Mouse (Mus musculus) limb, embryonic 12.5 days (tissue): ENCODE data around the gene Gimap8. TPM values are rescaled to one million over a fixed set of nuclear protein-coding genes. Genes with fewer than 3 reads are reported as not detected.

Experiments
- ATAC-seq: fragments of 200-750 bp; cut with Nextera tagmentation; 2 replicates; pipeline ENCODE4 v1.8.0; 2017; ENCODE audit warnings: low read depth, moderate TSS enrichment; ENCODE audit not compliant: insufficient number of reproducible peaks, insufficient read depth, low FRiP score, low TSS enrichment
- H3K27ac ChIP-seq: fragments of 300-500 bp; sonication (generic); 2 replicates; pipeline ENCODE4 v1.5.1; 2016; ENCODE audit warnings: mild to moderate bottlenecking, moderate library complexity
- H3K27me3 ChIP-seq: fragments of 300-500 bp; sonication (generic); 2 replicates; pipeline ENCODE4 v1.6.1; 2016; ENCODE audit warnings: mild to moderate bottlenecking, moderate library complexity
- H3K36me3 ChIP-seq: fragments of 300-500 bp; sonication (generic); 2 replicates; pipeline ENCODE4 v1.6.1; 2016; ENCODE audit warnings: mild to moderate bottlenecking, moderate library complexity
- H3K4me1 ChIP-seq: fragments of 300-500 bp; sonication (generic); replicated peaks from 2 replicates; pipeline ENCODE4 v1.6.1; 2016
- H3K4me2 ChIP-seq: fragments of 300-500 bp; sonication (generic); 2 replicates; pipeline ENCODE4 v1.6.1; 2016; ENCODE audit warnings: mild to moderate bottlenecking, moderate library complexity
- H3K4me3 ChIP-seq: fragments of 300-500 bp; sonication (generic); replicated peaks from 2 replicates; pipeline ENCODE4 v1.5.1; 2016; ENCODE audit warnings: mild to moderate bottlenecking
- H3K9ac ChIP-seq: fragments of 300-500 bp; sonication (generic); replicated peaks from 2 replicates; pipeline ENCODE4 v1.6.1; 2016; ENCODE audit warnings: mild to moderate bottlenecking, moderate library complexity
- H3K9me3 ChIP-seq: fragments of 300-500 bp; sonication (generic); 2 replicates; pipeline ENCODE4 v1.6.1; 2016; ENCODE audit warnings: mild to moderate bottlenecking, moderate library complexity
- WGBS: fragments of 180-500 bp; shearing (Covaris S2); methylation state at CpG from one replicate; pipeline ENCODE4 v1.1.7; 2016; 5-methylcytosine and 5-hydroxymethylcytosine counted together
- polyA plus RNA-seq: library from polyadenylated mRNA; unstranded; fragments of >200 nt; fragmentation: Nextera tagmentation; extraction: Ambion mirVana; gene quantifications from 2 replicates; pipeline ENCODE4 v1.2.1, GENCODE M21; 2016

The Gimap8 gene
- polyA plus RNA-seq, 1 experiment from 2014 or later, result 0.66 TPM

- Histone ChIP-seq H3K9me3 (no peaks in the 10 kb centered on the region), H3K27me3 (peaks cover 34% of the 10 kb centered on the region), H3K4me2 (no peak overlapping the region), H3K4me1 (peaks cover 13% of the 10 kb centered on the region; the same call in 1 of the 2 replicates), H3K27ac (no peak overlapping the region), H3K9ac (no peak overlapping the region), H3K4me3 (no peak overlapping the region), H3K36me3 (peaks cover 31% of the 10 kb centered on the region)
- 22% methylated on average over 1 of the region's 1 CpGs for WGBS
- no peak for ATAC-seq
Observed at GRCm38 (mm10) chr6:48623460-48623859, 23.6 kb upstream of the Gimap8 start.

GRCm38 (mm10) chr6:48626464-48626863 is 20.6 kb upstream of the Gimap8 start, which contains the start of gene AI854703:
TSS of gene AI854703 (plus strand) at chr6:48626764.
- H3K9me3 ChIP-seq, result no peaks in the 10 kb centered on the region
- no peak within 1 kb of the TSS for H3K27ac ChIP-seq
- 37% methylated on average over 8 of the region's 8 CpGs for WGBS
- H3K4me1 ChIP-seq, result peaks cover 23% of the 10 kb centered on the region
- ATAC-seq, result no peak
- H3K36me3 ChIP-seq, result peaks cover 5% of the 10 kb centered on the region; the same call in 1 of the 2 replicates
- peak within 1 kb of the TSS; percentile 49 for H3K4me3 ChIP-seq
- H3K27me3 ChIP-seq, result peaks cover 64% of the 10 kb centered on the region
- H3K9ac ChIP-seq, result peak within 1 kb of the TSS; percentile 60
- H3K4me2 ChIP-seq, result peak within 1 kb of the TSS; percentile 86

- WGBS, result under 1% methylated on average over 32 of the region's 32 CpGs
- peaks cover 65% of the 10 kb centered on the region for H3K27me3 ChIP-seq
- H3K4me2 ChIP-seq, result peak overlapping the region; percentile 86
- peak overlapping the region; percentile 60 for H3K9ac ChIP-seq
- H3K36me3 ChIP-seq, result no peaks in the 10 kb centered on the region
- no peak overlapping the region for H3K27ac ChIP-seq
- no peaks in the 10 kb centered on the region for H3K9me3 ChIP-seq
- H3K4me3 ChIP-seq, result peak overlapping the region; percentile 49
- H3K4me1 ChIP-seq, result peaks cover 23% of the 10 kb centered on the region
- no peak for ATAC-seq
Observed at GRCm38 (mm10) chr6:48626984-48627383, 20.1 kb upstream of the Gimap8 start.

- no peaks in the 10 kb centered on the region for H3K36me3 ChIP-seq
- peak overlapping the region; percentile 49 for H3K4me3 ChIP-seq
- WGBS, result 4% methylated on average over 7 of the region's 7 CpGs
- no peaks in the 10 kb centered on the region for H3K9me3 ChIP-seq
- no peak for ATAC-seq
- no peak overlapping the region for H3K27ac ChIP-seq
- H3K4me1 ChIP-seq, result peaks cover 23% of the 10 kb centered on the region
- H3K9ac ChIP-seq, result peak overlapping the region; percentile 60
- peaks cover 65% of the 10 kb centered on the region for H3K27me3 ChIP-seq
- peak overlapping the region; percentile 86 for H3K4me2 ChIP-seq
Observed at GRCm38 (mm10) chr6:48627511-48627924, 19.5 kb upstream of the Gimap8 start.

- Histone ChIP-seq H3K4me1 (peaks cover 23% of the 10 kb centered on the region), H3K4me3 (no peak overlapping the region)
- ATAC-seq, result no peak
Observed at GRCm38 (mm10) chr6:48628377-48628776, 18.7 kb upstream of the Gimap8 start.

GRCm38 (mm10) chr6:48628808-48629660 is 18.0 kb upstream of the Gimap8 start:
- H3K9me3 ChIP-seq, result no peaks in the 10 kb centered on the region
- H3K4me1 ChIP-seq, result peaks cover 23% of the 10 kb centered on the region
- peak overlapping the region; percentile 50 for H3K4me3 ChIP-seq
- H3K4me2 ChIP-seq, result peak overlapping the region; percentile 86
- ATAC-seq, result no peak
- H3K9ac ChIP-seq, result peak overlapping the region; percentile 55
- H3K36me3 ChIP-seq, result no peaks in the 10 kb centered on the region
- no peak overlapping the region for H3K27ac ChIP-seq
- H3K27me3 ChIP-seq, result peaks cover 65% of the 10 kb centered on the region
- 13% methylated on average over 54 of the region's 54 CpGs for WGBS

More at GRCm38 (mm10) chr6:48628377-48628776, 18.7 kb upstream of the Gimap8 start:
- H3K27me3 ChIP-seq, result peaks cover 65% of the 10 kb centered on the region
- 84% methylated on average over 3 of the region's 3 CpGs for WGBS
- no peak overlapping the region for H3K9ac ChIP-seq
- H3K4me2 ChIP-seq, result no peak overlapping the region
- no peaks in the 10 kb centered on the region for H3K36me3 ChIP-seq
- H3K9me3 ChIP-seq, result no peaks in the 10 kb centered on the region
- H3K27ac ChIP-seq, result no peak overlapping the region

- H3K36me3 ChIP-seq, result no peaks in the 10 kb centered on the region
- H3K4me3 ChIP-seq, result peak overlapping the region; percentile 50
- WGBS, result 20% methylated on average over 13 of the region's 13 CpGs
- peak overlapping the region; percentile 55 for H3K9ac ChIP-seq
- H3K4me2 ChIP-seq, result peak overlapping the region; percentile 86
- no peaks in the 10 kb centered on the region for H3K9me3 ChIP-seq
- no peak overlapping the region for H3K27ac ChIP-seq
- ATAC-seq, result no peak
- H3K4me1 ChIP-seq, result peaks cover 23% of the 10 kb centered on the region
- peaks cover 65% of the 10 kb centered on the region for H3K27me3 ChIP-seq
Observed at GRCm38 (mm10) chr6:48629661-48630034, 17.4 kb upstream of the Gimap8 start.

- peaks cover 23% of the 10 kb centered on the region for H3K4me1 ChIP-seq
- H3K4me2 ChIP-seq, result no peak overlapping the region
- H3K27me3 ChIP-seq, result peaks cover 55% of the 10 kb centered on the region
- no peak overlapping the region for H3K27ac ChIP-seq
- no peaks in the 10 kb centered on the region for H3K9me3 ChIP-seq
- WGBS, result 82% methylated on average over 8 of the region's 8 CpGs
- no peak overlapping the region for H3K4me3 ChIP-seq
- no peak overlapping the region for H3K9ac ChIP-seq
- H3K36me3 ChIP-seq, result no peaks in the 10 kb centered on the region
- ATAC-seq, result no peak
Observed at GRCm38 (mm10) chr6:48630831-48631230, 16.2 kb upstream of the Gimap8 start.

GRCm38 (mm10) chr6:48635105-48635504 is 11.9 kb upstream of the Gimap8 start:
- WGBS, result 78% methylated on average over 2 of the region's 2 CpGs
- no peak for ATAC-seq
- Histone ChIP-seq H3K4me2 (no peak overlapping the region), H3K4me1 (no peaks in the 10 kb centered on the region), H3K4me3 (no peak overlapping the region), H3K36me3 (no peaks in the 10 kb centered on the region), H3K9me3 (no peaks in the 10 kb centered on the region), H3K27me3 (peaks cover 14% of the 10 kb centered on the region), H3K27ac (no peak overlapping the region), H3K9ac (no peak overlapping the region)

GRCm38 (mm10) chr6:48636515-48636914 is 10.5 kb upstream of the Gimap8 start:
- H3K4me1 ChIP-seq, result 0 out of 2 replicates have a peak, but pooled peaks cover 3% of the 10 kb centered on the region
- H3K27me3 ChIP-seq, result no peaks in the 10 kb centered on the region
- no peak overlapping the region for H3K9ac ChIP-seq
- 66% methylated on average over 6 of the region's 6 CpGs for WGBS
- H3K4me2 ChIP-seq, result no peak overlapping the region
- H3K27ac ChIP-seq, result no peak overlapping the region
- no peaks in the 10 kb centered on the region for H3K36me3 ChIP-seq
- H3K4me3 ChIP-seq, result no peak overlapping the region
- no peak for ATAC-seq
- H3K9me3 ChIP-seq, result no peaks in the 10 kb centered on the region

GRCm38 (mm10) chr6:48637811-48638500 is 9.1 kb upstream of the Gimap8 start:
- H3K9ac ChIP-seq, result no peak overlapping the region
- no peak overlapping the region for H3K4me3 ChIP-seq
- H3K4me2 ChIP-seq, result no peak overlapping the region
- H3K9me3 ChIP-seq, result no peaks in the 10 kb centered on the region
- 64% methylated on average over 6 of the region's 6 CpGs for WGBS
- ATAC-seq, result no peak
- H3K36me3 ChIP-seq, result no peaks in the 10 kb centered on the region
- no peak overlapping the region for H3K27ac ChIP-seq
- H3K4me1 ChIP-seq, result 0 out of 2 replicates have a peak, but pooled peaks cover 3% of the 10 kb centered on the region
- H3K27me3 ChIP-seq, result no peaks in the 10 kb centered on the region
